Mouse (Mus musculus) heart, embryonic 10.5 days (tissue): ENCODE data around the gene Gpr152. TPM values are rescaled to one million over a fixed set of nuclear protein-coding genes. Genes with fewer than 3 reads are reported as not detected.

Source experiments
- DNase-seq: peaks from one replicate; pipeline ENCODE4 v3.0.0-alpha.2; 2017; ENCODE audit warnings: low spot score
- H3K27ac ChIP-seq: fragments of 300-500 bp; sonication (generic); 2 replicates; pipeline ENCODE4 v1.5.1; 2016; ENCODE audit warnings: mild to moderate bottlenecking
- H3K27me3 ChIP-seq: fragments of 300-500 bp; sonication (generic); 2 replicates; pipeline ENCODE4 v1.6.1; 2016; ENCODE audit warnings: mild to moderate bottlenecking; ENCODE audit not compliant: poor library complexity, insufficient read depth, severe bottlenecking
- H3K36me3 ChIP-seq: fragments of 300-500 bp; sonication (generic); 2 replicates; pipeline ENCODE4 v1.6.1; 2016; ENCODE audit warnings: mild to moderate bottlenecking, moderate library complexity
- H3K4me1 ChIP-seq: fragments of 300-500 bp; sonication (generic); 2 replicates; pipeline ENCODE4 v1.6.1; 2016; ENCODE audit warnings: mild to moderate bottlenecking
- H3K4me3 ChIP-seq: fragments of 300-500 bp; sonication (generic); 2 replicates; pipeline ENCODE4 v1.5.1; 2016; ENCODE audit warnings: mild to moderate bottlenecking, moderate library complexity
- H3K9me3 ChIP-seq: fragments of 300-500 bp; sonication (generic); 2 replicates; pipeline ENCODE4 v1.6.1; 2016; ENCODE audit warnings: mild to moderate bottlenecking, moderate library complexity
- WGBS: fragments of 180-500 bp; shearing (Covaris S2); methylation state at CpG from one replicate; pipeline ENCODE4 v1.1.7; 2016; 5-methylcytosine and 5-hydroxymethylcytosine counted together
- polyA plus RNA-seq: library from polyadenylated mRNA; unstranded; fragments of >200 nt; fragmentation: Nextera tagmentation; extraction: Ambion mirVana; gene quantifications from 2 replicates; pipeline ENCODE4 v1.2.1, GENCODE M21; 2016

Gpr152 gene
- polyA plus RNA-seq = not detected in 2 replicates

GRCm38 (mm10) chr19:4139446-4139845, at the start of gene Gpr152:
Gene Gpr152, plus strand, starts transcription at chr19:4139787.
- Histone ChIP-seq H3K36me3 (no peaks in the 10 kb centered on the region), H3K27me3 (peaks cover 16% of the 10 kb centered on the region), H3K27ac (no peak within 1 kb of the TSS; the same call in 1 of the 2 replicates), H3K4me1 (0 out of 2 replicates have a peak, but pooled peaks cover 7% of the 10 kb centered on the region), H3K9me3 (no peaks in the 10 kb centered on the region), H3K4me3 (no peak within 1 kb of the TSS)
- WGBS = 63% methylated on average over 2 of the region's 2 CpGs
- DNase-seq = no peak

- Histone ChIP-seq H3K27ac (no peak overlapping the region), H3K4me3 (no peak overlapping the region), H3K36me3 (no peaks in the 10 kb centered on the region), H3K4me1 (no peaks in the 10 kb centered on the region), H3K9me3 (no peaks in the 10 kb centered on the region), H3K27me3 (peaks cover 22% of the 10 kb centered on the region)
- no peak for DNase-seq
- WGBS = 80% methylated on average over 3 of the region's 3 CpGs
Observed at GRCm38 (mm10) chr19:4090446-4090845, 49.1 kb upstream of the Gpr152 start.

GRCm38 (mm10) chr19:4091383-4091782, 48.2 kb upstream of the Gpr152 start:
- H3K27ac ChIP-seq = no peak overlapping the region
- no peak for DNase-seq
- 54% methylated on average over 2 of the region's 2 CpGs for WGBS

GRCm38 (mm10) chr19:4092750-4093149, 46.8 kb upstream of the Gpr152 start:
- H3K4me1 ChIP-seq = peaks cover 15% of the 10 kb centered on the region
- no peaks in the 10 kb centered on the region for H3K9me3 ChIP-seq
- DNase-seq = no peak
- H3K4me3 ChIP-seq = no peak overlapping the region
- H3K27ac ChIP-seq = no peak overlapping the region
- no peaks in the 10 kb centered on the region for H3K36me3 ChIP-seq
- peaks cover 10% of the 10 kb centered on the region; the same call in 1 of the 2 replicates for H3K27me3 ChIP-seq
- WGBS = 90% methylated on average over 3 of the region's 3 CpGs

More at GRCm38 (mm10) chr19:4091383-4091782, 48.2 kb upstream of the Gpr152 start:
- Histone ChIP-seq H3K9me3 (no peaks in the 10 kb centered on the region), H3K36me3 (no peaks in the 10 kb centered on the region), H3K27me3 (peaks cover 16% of the 10 kb centered on the region), H3K4me1 (peaks cover 3% of the 10 kb centered on the region), H3K4me3 (no peak overlapping the region)

GRCm38 (mm10) chr19:4093772-4094171, 45.8 kb upstream of the Gpr152 start:
- Histone ChIP-seq H3K4me3 (no peak overlapping the region), H3K36me3 (0 out of 2 replicates have a peak, but pooled peaks cover 2% of the 10 kb centered on the region), H3K27ac (no peak overlapping the region), H3K4me1 (peaks cover 25% of the 10 kb centered on the region), H3K9me3 (no peaks in the 10 kb centered on the region), H3K27me3 (peaks cover 7% of the 10 kb centered on the region; the same call in 1 of the 2 replicates)
- 63% methylated on average over 7 of the region's 7 CpGs for WGBS
- no peak for DNase-seq

GRCm38 (mm10) chr19:4094348-4094747, 45.2 kb upstream of the Gpr152 start:
- Histone ChIP-seq H3K36me3 (0 out of 2 replicates have a peak, but pooled peaks cover 2% of the 10 kb centered on the region), H3K9me3 (no peaks in the 10 kb centered on the region), H3K4me3 (no peak overlapping the region), H3K27ac (no peak overlapping the region), H3K27me3 (peaks cover 1% of the 10 kb centered on the region; the same call in 1 of the 2 replicates), H3K4me1 (peaks cover 31% of the 10 kb centered on the region)
- DNase-seq = no peak
- 76% methylated on average over 3 of the region's 3 CpGs for WGBS

GRCm38 (mm10) chr19:4094774-4095303, 44.7 kb upstream of the Gpr152 start:
- 75% methylated on average over 5 of the region's 5 CpGs for WGBS
- Histone ChIP-seq H3K36me3 (0 out of 2 replicates have a peak, but pooled peaks cover 2% of the 10 kb centered on the region), H3K27ac (no peak overlapping the region), H3K4me1 (peaks cover 36% of the 10 kb centered on the region), H3K4me3 (no peak overlapping the region), H3K9me3 (no peaks in the 10 kb centered on the region), H3K27me3 (no peaks in the 10 kb centered on the region)
- no peak for DNase-seq

GRCm38 (mm10) chr19:4095802-4096201, 43.8 kb upstream of the Gpr152 start:
- WGBS = 65% methylated on average over 3 of the region's 3 CpGs
- H3K4me3 ChIP-seq = 0 out of 2 replicates have a peak overlapping the region, but pooled peaks have one; percentile 84
- DNase-seq = no peak

GRCm38 (mm10) chr19:4096642-4097440, 42.7 kb upstream of the Gpr152 start, which contains the start of gene Cdk2ap2:
Gene Cdk2ap2, plus strand, starts transcription at chr19:4097182.
- Histone ChIP-seq H3K27me3 (peaks cover 18% of the 10 kb centered on the region), H3K4me1 (peaks cover 54% of the 10 kb centered on the region), H3K4me3 (peak within 1 kb of the TSS; percentile 84), H3K36me3 (0 out of 2 replicates have a peak, but pooled peaks cover 2% of the 10 kb centered on the region), H3K9me3 (no peaks in the 10 kb centered on the region), H3K27ac (peak within 1 kb of the TSS; percentile 92)
- DNase-seq = peak; percentile 100
- under 1% methylated on average over 65 of the region's 65 CpGs for WGBS

More at GRCm38 (mm10) chr19:4095802-4096201, 43.8 kb upstream of the Gpr152 start:
- H3K27me3 ChIP-seq = peaks cover 7% of the 10 kb centered on the region
- H3K36me3 ChIP-seq = 0 out of 2 replicates have a peak, but pooled peaks cover 2% of the 10 kb centered on the region
- H3K4me1 ChIP-seq = peaks cover 45% of the 10 kb centered on the region
- H3K9me3 ChIP-seq = no peaks in the 10 kb centered on the region
- no peak overlapping the region for H3K27ac ChIP-seq

GRCm38 (mm10) chr19:4097441-4097825, 42.2 kb upstream of the Gpr152 start:
- peak overlapping the region; percentile 92 for H3K27ac ChIP-seq
- peak overlapping the region; percentile 84 for H3K4me3 ChIP-seq
- no peak for DNase-seq
- 2% methylated on average over 21 of the region's 21 CpGs for WGBS
- H3K36me3 ChIP-seq = 0 out of 2 replicates have a peak, but pooled peaks cover 2% of the 10 kb centered on the region
- H3K4me1 ChIP-seq = peaks cover 54% of the 10 kb centered on the region
- peaks cover 24% of the 10 kb centered on the region for H3K27me3 ChIP-seq
- H3K9me3 ChIP-seq = no peaks in the 10 kb centered on the region

GRCm38 (mm10) chr19:4098426-4098825, 41.2 kb upstream of the Gpr152 start:
- H3K4me1 ChIP-seq = peaks cover 54% of the 10 kb centered on the region
- H3K36me3 ChIP-seq = peaks cover 6% of the 10 kb centered on the region
- DNase-seq = no peak
- peak overlapping the region; percentile 1; the same call in 1 of the 2 replicates for H3K4me3 ChIP-seq
- H3K27me3 ChIP-seq = peaks cover 34% of the 10 kb centered on the region
- 89% methylated on average over 13 of the region's 13 CpGs for WGBS
- H3K27ac ChIP-seq = no peak overlapping the region
- no peaks in the 10 kb centered on the region for H3K9me3 ChIP-seq

GRCm38 (mm10) chr19:4099056-4099455, 40.5 kb upstream of the Gpr152 start:
- peak overlapping the region; percentile 63 for H3K4me3 ChIP-seq
- H3K36me3 ChIP-seq = peaks cover 11% of the 10 kb centered on the region
- WGBS = 7% methylated on average over 9 of the region's 9 CpGs
- peak; percentile 96 for DNase-seq
- peaks cover 40% of the 10 kb centered on the region for H3K27me3 ChIP-seq
- H3K9me3 ChIP-seq = no peaks in the 10 kb centered on the region
- H3K27ac ChIP-seq = peak overlapping the region; percentile 62; the same call in 1 of the 2 replicates
- peaks cover 54% of the 10 kb centered on the region for H3K4me1 ChIP-seq
